Mouse (Mus musculus): ENCODE data around the gene Klhl29. TPM values are rescaled to one million over a fixed set of nuclear protein-coding genes. Genes with fewer than 3 reads are reported as not detected.

Gene Klhl29
- polyA plus RNA-seq, 1 experiment from 2014 or later: 0.02 TPM

DNA sequence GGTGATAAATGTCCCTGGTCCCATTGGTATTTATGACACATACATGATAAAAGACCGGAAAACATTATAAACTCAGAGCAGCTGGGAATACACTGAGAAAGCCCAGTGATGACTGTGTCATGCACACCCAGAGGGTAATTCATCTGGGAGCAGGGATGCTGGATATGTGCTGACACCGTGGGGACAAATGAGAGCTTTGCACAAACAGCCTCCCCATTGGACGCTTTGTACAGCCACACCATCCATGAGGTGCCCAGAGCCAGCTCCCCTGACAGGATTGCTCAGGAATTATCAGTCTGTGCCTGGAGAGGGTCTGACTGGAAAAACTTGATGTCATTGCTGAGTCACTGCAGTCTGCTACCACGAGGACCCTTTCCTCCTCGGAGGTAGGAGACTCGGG, 266.9 kb downstream of the Klhl29 start:
- Histone ChIP-seq H3K4me2 (ENCODE audit: low read depth, low read length) (no peak overlapping the region), H3K9me3 (replicated peaks; ENCODE audit: control insufficient read depth, low read length) (no peaks in the 10 kb centered on the region), H3K27me3 (ENCODE audit: control insufficient read depth, insufficient read depth, low read depth, low read length) (no peaks in the 10 kb centered on the region), H3K36me3 (ENCODE audit: control insufficient read depth, insufficient read depth) (no peaks in the 10 kb centered on the region), H3K9ac (ENCODE audit: low read depth, low read length) (no peak overlapping the region), H3K27ac (ENCODE audit: low read length) (no peak overlapping the region), H3K4me1 (ENCODE audit: control insufficient read depth, low read depth, low read length) (no peaks in the 10 kb centered on the region), H3K4me3 (ENCODE audit: low read depth, low read length) (no peak overlapping the region)
- ATAC-seq (ENCODE audit: low read depth): no peak
- 56% methylated on average over 6 of the region's 6 CpGs for WGBS (ENCODE audit: insufficient replicate concordance)

DNA sequence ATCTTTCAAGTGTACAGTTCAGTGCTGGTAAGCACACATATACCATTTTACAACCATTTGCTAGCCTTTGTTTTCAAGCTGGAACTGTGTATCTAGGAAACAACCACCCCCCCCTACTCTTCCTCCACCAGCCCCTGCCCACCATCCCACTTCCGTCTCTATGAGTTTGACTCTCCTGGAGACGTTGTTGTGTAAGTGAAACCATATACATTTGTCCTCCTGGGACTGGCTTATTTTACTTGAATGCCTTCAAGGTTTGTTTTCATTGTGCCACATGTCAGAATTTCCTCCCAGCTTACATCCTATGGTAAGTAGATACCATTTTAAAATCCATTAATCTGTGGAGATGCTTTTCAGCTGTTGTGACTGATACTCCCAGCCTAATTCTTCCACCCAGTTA, 267.7 kb downstream of the Klhl29 start:
- WGBS (ENCODE audit: insufficient replicate concordance): 46% methylated on average over 2 of the region's 2 CpGs
- H3K36me3 ChIP-seq (ENCODE audit: control insufficient read depth, insufficient read depth): no peaks in the 10 kb centered on the region
- ATAC-seq (ENCODE audit: low read depth): no peak
- H3K4me3 ChIP-seq (ENCODE audit: low read depth, low read length): no peak overlapping the region
- H3K27me3 ChIP-seq (ENCODE audit: control insufficient read depth, insufficient read depth, low read depth, low read length): no peaks in the 10 kb centered on the region
- no peak overlapping the region for H3K9ac ChIP-seq (ENCODE audit: low read depth, low read length)
- H3K4me1 ChIP-seq (ENCODE audit: control insufficient read depth, low read depth, low read length): no peaks in the 10 kb centered on the region
- H3K4me2 ChIP-seq (ENCODE audit: low read depth, low read length): no peak overlapping the region
- no peaks in the 10 kb centered on the region for H3K9me3 ChIP-seq (replicated peaks; ENCODE audit: control insufficient read depth, low read length)
- H3K27ac ChIP-seq (ENCODE audit: low read length): no peak overlapping the region

GRCm38 (mm10) chr12:5104422-5105052, 270.9 kb downstream of the Klhl29 start:
- H3K4me1 ChIP-seq (ENCODE audit: control insufficient read depth, low read depth, low read length): no peaks in the 10 kb centered on the region
- no peak overlapping the region for H3K27ac ChIP-seq (ENCODE audit: low read length)
- H3K27me3 ChIP-seq (ENCODE audit: control insufficient read depth, insufficient read depth, low read depth, low read length): no peaks in the 10 kb centered on the region
- no peak overlapping the region for H3K9ac ChIP-seq (ENCODE audit: low read depth, low read length)
- H3K9me3 ChIP-seq (replicated peaks; ENCODE audit: control insufficient read depth, low read length): no peaks in the 10 kb centered on the region
- no peak for ATAC-seq (ENCODE audit: low read depth)
- no peaks in the 10 kb centered on the region for H3K36me3 ChIP-seq (ENCODE audit: control insufficient read depth, insufficient read depth)
- H3K4me2 ChIP-seq (ENCODE audit: low read depth, low read length): no peak overlapping the region
- WGBS (ENCODE audit: insufficient replicate concordance): 68% methylated on average over 9 of the region's 9 CpGs
- no peak overlapping the region for H3K4me3 ChIP-seq (ENCODE audit: low read depth, low read length)

DNA sequence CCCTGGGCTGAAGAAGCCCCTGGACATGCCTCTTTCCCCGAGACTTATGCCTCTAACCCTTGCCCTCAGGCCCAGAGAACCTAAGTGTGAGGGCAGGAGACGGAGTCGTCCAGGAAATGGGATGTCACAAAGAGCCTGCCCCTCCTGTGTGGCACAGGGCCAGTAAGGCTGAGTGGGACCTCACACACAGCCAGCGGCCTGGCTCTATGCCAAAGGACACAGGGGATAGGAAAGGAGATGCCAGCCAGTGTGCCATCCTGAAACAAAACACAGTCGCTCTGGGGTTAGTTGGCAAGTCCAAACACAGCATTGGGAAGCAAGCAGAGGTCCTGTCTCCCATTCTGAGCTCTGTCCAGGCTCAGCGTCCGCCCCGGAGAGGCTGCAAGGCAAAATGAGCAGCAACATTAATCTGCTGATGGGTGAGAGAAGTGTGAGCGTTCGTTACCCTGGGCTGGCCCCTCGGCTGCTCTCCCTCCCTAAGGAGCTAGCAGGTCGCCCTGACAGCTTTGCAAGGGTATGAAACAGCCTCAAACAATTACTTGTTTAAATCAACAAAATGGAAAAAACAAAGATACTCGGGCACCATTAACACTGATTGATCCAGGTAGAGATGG, 274.0 kb downstream of the Klhl29 start:
- Histone ChIP-seq H3K27ac (ENCODE audit: low read length) (no peak overlapping the region), H3K4me2 (ENCODE audit: low read depth, low read length) (no peak overlapping the region), H3K9ac (ENCODE audit: low read depth, low read length) (no peak overlapping the region), H3K4me1 (ENCODE audit: control insufficient read depth, low read depth, low read length) (no peaks in the 10 kb centered on the region), H3K27me3 (ENCODE audit: control insufficient read depth, insufficient read depth, low read depth, low read length) (no peaks in the 10 kb centered on the region), H3K9me3 (replicated peaks; ENCODE audit: control insufficient read depth, low read length) (no peaks in the 10 kb centered on the region), H3K4me3 (ENCODE audit: low read depth, low read length) (no peak overlapping the region), H3K36me3 (ENCODE audit: control insufficient read depth, insufficient read depth) (no peaks in the 10 kb centered on the region)
- ATAC-seq (ENCODE audit: low read depth): no peak
- 50% methylated on average over 13 of the region's 13 CpGs for WGBS (ENCODE audit: insufficient replicate concordance)

DNA sequence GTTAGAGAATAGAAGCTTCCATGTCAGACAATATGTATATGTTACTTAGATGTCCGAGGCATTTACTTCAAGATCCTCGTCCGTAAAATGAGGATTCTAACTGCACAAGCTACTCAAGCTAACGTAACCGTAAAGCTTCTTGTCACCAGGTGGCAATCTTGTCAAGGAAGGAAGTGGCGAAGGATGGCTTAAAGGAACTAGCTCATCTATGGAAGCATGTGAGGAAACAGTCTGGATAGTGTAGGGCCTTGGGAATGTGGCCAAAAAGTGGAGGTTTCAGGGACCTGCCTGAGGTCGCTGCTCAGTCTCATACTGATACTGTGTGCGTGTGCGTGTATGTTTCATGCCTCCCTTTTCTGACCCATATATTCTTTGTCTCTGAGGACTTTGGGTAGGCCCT, 275.9 kb downstream of the Klhl29 start:
- Histone ChIP-seq H3K9me3 (replicated peaks; ENCODE audit: control insufficient read depth, low read length) (no peaks in the 10 kb centered on the region), H3K4me3 (ENCODE audit: low read depth, low read length) (no peak overlapping the region), H3K36me3 (ENCODE audit: control insufficient read depth, insufficient read depth) (no peaks in the 10 kb centered on the region), H3K9ac (ENCODE audit: low read depth, low read length) (no peak overlapping the region), H3K27ac (ENCODE audit: low read length) (no peak overlapping the region), H3K27me3 (ENCODE audit: control insufficient read depth, insufficient read depth, low read depth, low read length) (no peaks in the 10 kb centered on the region), H3K4me1 (ENCODE audit: control insufficient read depth, low read depth, low read length) (no peaks in the 10 kb centered on the region), H3K4me2 (ENCODE audit: low read depth, low read length) (no peak overlapping the region)
- WGBS (ENCODE audit: insufficient replicate concordance): 62% methylated on average over 9 of the region's 9 CpGs
- ATAC-seq (ENCODE audit: low read depth): no peak

GRCm38 (mm10) chr12:5088639-5089038, 286.8 kb downstream of the Klhl29 start:
- H3K9ac ChIP-seq (ENCODE audit: low read depth, low read length): no peak overlapping the region
- H3K9me3 ChIP-seq (replicated peaks; ENCODE audit: control insufficient read depth, low read length): no peaks in the 10 kb centered on the region
- ATAC-seq (ENCODE audit: low read depth): no peak
- H3K4me1 ChIP-seq (ENCODE audit: control insufficient read depth, low read depth, low read length): no peaks in the 10 kb centered on the region
- H3K4me2 ChIP-seq (ENCODE audit: low read depth, low read length): no peak overlapping the region
- 49% methylated on average over 1 of the region's 1 CpGs for WGBS (ENCODE audit: insufficient replicate concordance)
- no peak overlapping the region for H3K27ac ChIP-seq (ENCODE audit: low read length)
- no peaks in the 10 kb centered on the region for H3K27me3 ChIP-seq (ENCODE audit: control insufficient read depth, insufficient read depth, low read depth, low read length)
- H3K4me3 ChIP-seq (ENCODE audit: low read depth, low read length): no peak overlapping the region
- no peaks in the 10 kb centered on the region for H3K36me3 ChIP-seq (ENCODE audit: control insufficient read depth, insufficient read depth)

DNA sequence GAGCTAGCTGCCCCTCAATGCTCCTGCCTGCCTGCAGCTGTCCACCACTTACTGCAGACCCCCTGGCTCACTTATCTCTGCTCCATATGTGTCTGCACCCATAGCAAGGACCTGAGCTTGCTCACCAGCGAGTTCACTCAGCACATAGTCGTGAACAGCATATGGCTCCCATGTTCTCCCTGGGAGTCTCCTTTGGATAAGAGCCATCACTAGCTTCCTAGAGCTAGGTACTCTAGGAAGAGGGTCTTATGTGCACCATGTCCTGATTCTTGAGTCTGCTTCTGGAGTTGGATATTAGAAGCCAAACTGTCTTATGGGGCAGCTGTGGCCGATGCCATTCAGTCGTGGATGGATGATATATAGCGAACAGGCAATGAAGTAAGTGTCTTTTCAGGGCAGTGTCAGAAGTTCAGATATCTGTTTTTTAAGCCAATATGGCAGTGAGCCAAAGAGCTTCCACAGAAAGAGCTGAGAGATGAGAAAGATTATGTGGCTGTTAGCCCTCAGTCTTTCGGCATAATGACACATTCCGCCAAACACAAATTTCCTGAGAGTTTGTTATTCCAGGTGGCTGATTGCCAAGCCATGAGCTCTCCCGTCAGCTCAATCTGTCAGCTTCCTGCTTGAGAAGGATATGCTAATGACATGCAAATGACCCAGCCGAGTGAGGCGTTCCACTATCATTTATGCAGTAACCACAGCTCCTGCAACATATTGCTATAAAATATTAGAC, 287.5 kb downstream of the Klhl29 start:
- Histone ChIP-seq H3K27me3 (ENCODE audit: control insufficient read depth, insufficient read depth, low read depth, low read length) (no peaks in the 10 kb centered on the region), H3K4me1 (ENCODE audit: control insufficient read depth, low read depth, low read length) (no peaks in the 10 kb centered on the region), H3K36me3 (ENCODE audit: control insufficient read depth, insufficient read depth) (no peaks in the 10 kb centered on the region), H3K9ac (ENCODE audit: low read depth, low read length) (no peak overlapping the region), H3K9me3 (replicated peaks; ENCODE audit: control insufficient read depth, low read length) (no peaks in the 10 kb centered on the region), H3K4me2 (ENCODE audit: low read depth, low read length) (no peak overlapping the region), H3K27ac (ENCODE audit: low read length) (no peak overlapping the region), H3K4me3 (ENCODE audit: low read depth, low read length) (no peak overlapping the region)
- no peak for ATAC-seq (ENCODE audit: low read depth)
- 40% methylated on average over 10 of the region's 10 CpGs for WGBS (ENCODE audit: insufficient replicate concordance)

GRCm38 (mm10) chr12:5084714-5085113, 290.8 kb downstream of the Klhl29 start:
- Histone ChIP-seq H3K4me2 (ENCODE audit: low read depth, low read length) (no peak overlapping the region), H3K27ac (ENCODE audit: low read length) (no peak overlapping the region), H3K4me1 (ENCODE audit: control insufficient read depth, low read depth, low read length) (no peaks in the 10 kb centered on the region), H3K36me3 (ENCODE audit: control insufficient read depth, insufficient read depth) (no peaks in the 10 kb centered on the region), H3K27me3 (ENCODE audit: control insufficient read depth, insufficient read depth, low read depth, low read length) (no peaks in the 10 kb centered on the region), H3K4me3 (ENCODE audit: low read depth, low read length) (no peak overlapping the region), H3K9me3 (replicated peaks; ENCODE audit: control insufficient read depth, low read length) (no peaks in the 10 kb centered on the region), H3K9ac (ENCODE audit: low read depth, low read length) (no peak overlapping the region)
- no peak for ATAC-seq (ENCODE audit: low read depth)
- WGBS (ENCODE audit: insufficient replicate concordance): 76% methylated on average over 5 of the region's 5 CpGs

DNA sequence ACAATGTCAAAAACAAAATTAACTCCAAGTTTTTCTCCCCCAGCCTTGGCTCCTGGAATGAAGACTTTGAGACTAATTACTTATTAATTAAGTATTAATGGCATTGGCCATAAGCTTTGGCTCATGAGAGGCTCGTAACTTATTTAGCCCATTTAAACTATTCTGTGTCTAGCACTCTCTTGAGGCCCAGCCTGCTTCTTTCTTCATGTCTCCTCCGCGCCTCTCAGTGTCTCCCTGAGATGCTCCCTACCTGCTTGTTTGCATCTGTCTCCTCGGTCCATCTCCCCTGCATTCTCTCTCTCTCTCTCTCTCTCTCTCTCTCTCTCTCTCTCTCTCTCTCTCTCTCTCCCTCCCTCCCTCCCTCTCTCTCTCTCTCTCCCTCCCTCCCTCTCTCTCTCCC, 294.0 kb downstream of the Klhl29 start:
- WGBS (ENCODE audit: insufficient replicate concordance): 74% methylated on average over 4 of the region's 4 CpGs
- no peaks in the 10 kb centered on the region for H3K27me3 ChIP-seq (ENCODE audit: control insufficient read depth, insufficient read depth, low read depth, low read length)
- no peak for ATAC-seq (ENCODE audit: low read depth)
- H3K36me3 ChIP-seq (ENCODE audit: control insufficient read depth, insufficient read depth): no peaks in the 10 kb centered on the region
- no peaks in the 10 kb centered on the region for H3K4me1 ChIP-seq (ENCODE audit: control insufficient read depth, low read depth, low read length)
- no peak overlapping the region for H3K9ac ChIP-seq (ENCODE audit: low read depth, low read length)
- H3K4me2 ChIP-seq (ENCODE audit: low read depth, low read length): no peak overlapping the region
- no peaks in the 10 kb centered on the region for H3K9me3 ChIP-seq (replicated peaks; ENCODE audit: control insufficient read depth, low read length)
- no peak overlapping the region for H3K4me3 ChIP-seq (ENCODE audit: low read depth, low read length)
- no peak overlapping the region for H3K27ac ChIP-seq (ENCODE audit: low read length)
